Mouse (Mus musculus): ENCODE data around the gene Trhde. TPM values are rescaled to one million over a fixed set of nuclear protein-coding genes. Genes with fewer than 3 reads are reported as not detected.

Trhde gene
- 1 to 10 TPM in 1 of 2 experiments, under 1 TPM in 1; 0.63 to 1.0 TPM for total RNA-seq (2021)
- long read RNA-seq, experiment 1, full-length matches to known transcripts = 2 of 2 reads
- long read RNA-seq, experiment 1, partial matches to known transcripts = 0 of 2 reads
- long read RNA-seq, experiment 1, other reads (novel, unspliced or antisense) = 0 of 2 reads
- long read RNA-seq, experiment 2, full-length matches to known transcripts = 1 of 2 reads
- long read RNA-seq, experiment 2, partial matches to known transcripts = 1 of 2 reads
- long read RNA-seq, experiment 2, other reads (novel, unspliced or antisense) = 0 of 2 reads

DNA sequence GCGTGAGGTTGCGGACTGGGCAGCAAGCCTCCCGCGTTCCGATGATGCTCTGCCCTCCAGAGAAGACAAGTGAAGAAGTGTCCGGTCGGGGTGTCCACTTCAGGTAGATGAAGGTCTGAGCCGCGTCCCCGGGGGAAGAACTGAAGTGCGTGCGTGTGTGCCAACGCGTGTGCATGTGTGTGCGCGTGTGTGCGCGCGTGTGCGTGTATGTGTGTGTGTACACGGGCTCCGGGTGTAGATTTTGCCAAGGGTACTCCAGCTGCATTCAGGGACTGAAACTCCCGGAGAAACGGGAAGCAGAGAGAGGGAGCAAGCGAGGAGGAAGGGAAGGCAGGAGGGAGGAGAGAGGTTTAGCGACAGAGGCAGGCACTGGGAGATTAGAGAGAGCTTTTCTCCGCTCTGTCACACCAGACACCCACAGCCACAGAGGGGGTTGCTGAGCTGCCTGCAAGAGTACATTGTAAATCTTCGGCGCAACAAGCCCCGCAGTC, at the start of gene Trhde:
TSS of gene Trhde (minus strand) at position 147 of the 491 bp plus-strand sequence.
- DNase-seq (ENCODE audit: low spot score in 2 of 2) = no peak

GRCm38 (mm10) chr10:114841966-114842365, 39.9 kb upstream of the Trhde start:
- DNase-seq (ENCODE audit: low spot score in 2 of 2) = no peak

- DNase-seq (ENCODE audit: low spot score in 2 of 2) = no peak
Observed at GRCm38 (mm10) chr10:114841440-114841839, 39.3 kb upstream of the Trhde start.

GRCm38 (mm10) chr10:114831313-114831712, 29.2 kb upstream of the Trhde start:
- DNase-seq (ENCODE audit: low spot score in 2 of 2) = no peak

DNA sequence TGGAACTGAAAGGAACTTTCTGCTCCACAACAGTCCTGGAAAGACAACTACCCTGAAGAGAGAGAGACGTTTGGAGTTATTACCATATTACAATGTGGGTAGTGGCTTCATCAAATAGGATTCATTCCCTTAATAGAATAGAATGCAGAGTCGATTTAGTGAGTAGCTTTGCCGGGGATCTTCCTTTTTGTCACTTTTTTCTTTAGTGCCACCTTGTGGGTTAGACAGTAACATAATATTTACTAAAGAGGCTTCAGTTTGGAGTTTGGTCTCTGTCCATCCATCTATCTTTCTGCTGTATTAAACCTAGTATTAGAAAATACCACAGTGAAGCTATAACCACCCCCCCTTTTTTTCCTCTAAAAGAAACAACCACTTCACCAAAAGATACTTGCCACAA, 6.7 kb upstream of the Trhde start:
- DNase-seq (ENCODE audit: low spot score in 2 of 2) = no peak

DNA sequence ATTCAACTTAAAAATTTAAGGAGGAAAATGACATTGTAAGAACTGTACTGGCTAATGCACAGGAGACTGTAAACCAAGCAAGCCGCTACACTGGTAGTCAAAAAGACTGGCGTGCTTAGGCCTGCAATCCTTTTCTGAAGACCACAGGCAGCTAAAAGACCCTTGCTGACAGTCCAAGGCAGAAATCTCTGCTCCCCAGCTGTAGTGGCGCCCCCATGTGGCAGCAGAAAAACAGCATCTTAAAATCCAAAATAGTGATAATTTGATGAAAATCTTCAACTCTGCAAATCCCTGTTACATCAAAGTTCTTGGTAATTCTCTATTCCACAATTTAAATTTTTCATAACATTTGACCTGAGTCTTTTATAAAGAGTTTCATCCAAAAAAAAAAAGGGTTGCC, 3.8 kb upstream of the Trhde start:
- DNase-seq (ENCODE audit: low spot score in 2 of 2) = no peak

- DNase-seq (ENCODE audit: low spot score in 2 of 2) = peak in 1 of 2 experiments; percentile 21
Observed at GRCm38 (mm10) chr10:114801457-114802160, 498 bp downstream of the Trhde start.

DNA sequence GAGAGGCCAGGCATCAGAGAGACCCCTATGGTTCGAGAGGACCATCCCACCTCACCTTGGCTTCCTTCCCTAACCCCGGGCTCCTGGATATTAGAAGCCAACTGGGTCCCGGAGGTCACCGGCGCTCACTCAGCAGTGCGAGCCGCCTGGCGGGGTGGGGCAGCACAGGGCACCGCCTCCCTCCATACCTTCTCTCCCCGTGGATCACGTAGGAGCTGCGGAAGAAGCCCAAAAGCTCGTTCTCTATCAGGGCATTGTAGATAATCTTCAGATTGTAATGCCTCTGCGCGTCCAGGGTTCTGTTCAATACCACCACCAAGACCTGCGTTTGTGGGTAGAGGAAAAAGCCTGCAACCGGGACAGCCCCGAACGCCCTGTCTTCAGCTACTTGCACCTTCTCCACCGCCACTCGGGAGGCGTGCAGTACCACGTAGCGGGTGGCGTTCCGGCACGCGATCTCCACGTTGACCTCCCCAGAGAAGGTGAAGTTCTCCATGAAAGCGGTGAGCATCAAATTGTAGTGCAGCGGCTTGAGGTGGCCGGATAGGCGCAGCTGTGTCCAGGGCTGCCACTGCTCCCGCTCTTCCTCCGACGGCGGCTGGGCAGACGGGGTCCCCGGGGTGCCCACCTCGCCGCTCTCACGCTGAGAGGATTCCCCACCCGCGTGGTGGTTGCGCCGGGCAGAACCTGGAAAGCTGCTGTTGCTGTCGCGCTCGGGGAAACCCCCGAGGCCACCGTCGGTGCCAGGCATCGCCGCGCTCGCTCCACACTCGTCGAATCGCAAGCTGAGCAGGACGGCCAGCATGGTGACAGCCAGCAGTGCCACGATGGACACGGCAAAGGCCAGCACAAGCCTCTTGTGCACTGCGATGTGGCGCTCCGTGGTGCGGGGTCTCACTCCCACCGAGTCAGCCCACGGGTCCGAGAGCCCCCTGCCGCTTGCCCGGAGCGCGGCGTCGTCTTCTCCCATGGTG, 1.5 kb downstream of the Trhde start:
- no peak for DNase-seq (ENCODE audit: low spot score in 2 of 2)

DNA sequence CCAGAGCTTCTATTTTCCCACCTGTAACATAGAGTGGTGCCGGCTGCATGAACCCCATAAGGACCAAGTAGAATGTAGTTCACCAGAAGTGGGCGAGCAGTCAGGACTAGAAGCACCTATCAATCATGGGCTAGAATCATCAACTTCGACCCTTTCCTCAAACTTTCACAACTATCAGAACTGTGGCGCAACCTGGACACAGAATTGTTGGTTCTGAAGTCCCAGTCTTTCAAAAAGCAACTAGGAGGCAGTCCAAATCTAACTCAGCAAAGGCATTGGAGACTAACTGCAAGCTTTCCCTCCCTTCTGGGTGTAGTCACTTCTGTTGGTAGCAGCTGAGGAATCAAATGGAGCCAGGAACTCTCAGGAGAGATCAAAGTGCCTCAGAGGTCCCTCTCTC, 2.6 kb downstream of the Trhde start:
- DNase-seq (ENCODE audit: low spot score in 2 of 2) = no peak

- DNase-seq (ENCODE audit: low spot score in 2 of 2) = no peak
Observed at GRCm38 (mm10) chr10:114798788-114799187, 3.3 kb downstream of the Trhde start.

DNA sequence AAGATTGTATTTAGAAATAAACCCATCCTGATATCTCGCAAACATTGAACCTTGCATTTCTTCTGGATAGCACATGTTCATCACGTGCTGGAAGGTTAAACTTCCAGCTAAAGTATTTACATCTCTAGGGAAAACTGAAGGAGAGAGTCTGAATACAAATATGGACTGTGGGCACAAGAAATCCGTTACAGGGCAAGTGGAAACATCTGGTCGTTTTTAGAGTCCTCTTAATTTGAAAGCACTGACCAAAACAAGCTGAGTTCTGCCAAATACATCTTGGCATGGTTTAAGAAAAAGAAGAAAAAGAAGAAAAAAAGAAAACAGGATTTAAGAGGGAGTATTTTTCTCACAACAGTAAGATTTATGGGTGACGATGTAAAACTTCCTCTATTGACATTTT, 3.9 kb downstream of the Trhde start:
- no peak for DNase-seq (ENCODE audit: low spot score in 2 of 2)

DNA sequence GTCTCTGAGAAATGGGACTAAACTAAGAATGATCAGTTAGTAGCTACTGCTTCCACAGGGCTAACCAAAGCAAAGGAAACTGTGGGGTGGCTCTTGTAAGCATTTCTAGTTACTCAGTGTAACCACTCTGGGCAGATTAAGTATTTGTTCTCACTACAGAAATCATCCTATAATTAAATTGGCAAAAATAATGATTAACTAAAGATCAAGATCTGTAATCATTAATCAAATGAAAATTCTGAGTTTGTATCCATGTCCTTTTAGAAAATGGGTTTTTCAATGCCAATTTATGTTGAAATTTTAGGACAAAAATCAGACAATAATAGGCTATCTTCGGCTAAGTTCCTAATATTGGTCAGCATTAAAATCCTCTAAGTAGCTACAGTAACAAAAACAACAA, 4.4 kb downstream of the Trhde start:
- no peak for DNase-seq (ENCODE audit: low spot score in 2 of 2)

GRCm38 (mm10) chr10:114796872-114797271, 5.2 kb downstream of the Trhde start:
- DNase-seq (ENCODE audit: low spot score in 2 of 2) = no peak

- DNase-seq (ENCODE audit: low spot score in 2 of 2) = no peak
Observed at GRCm38 (mm10) chr10:114794214-114794613, 7.9 kb downstream of the Trhde start.

GRCm38 (mm10) chr10:114765914-114766313, 36.2 kb downstream of the Trhde start:
- DNase-seq (ENCODE audit: low spot score in 2 of 2) = no peak

DNA sequence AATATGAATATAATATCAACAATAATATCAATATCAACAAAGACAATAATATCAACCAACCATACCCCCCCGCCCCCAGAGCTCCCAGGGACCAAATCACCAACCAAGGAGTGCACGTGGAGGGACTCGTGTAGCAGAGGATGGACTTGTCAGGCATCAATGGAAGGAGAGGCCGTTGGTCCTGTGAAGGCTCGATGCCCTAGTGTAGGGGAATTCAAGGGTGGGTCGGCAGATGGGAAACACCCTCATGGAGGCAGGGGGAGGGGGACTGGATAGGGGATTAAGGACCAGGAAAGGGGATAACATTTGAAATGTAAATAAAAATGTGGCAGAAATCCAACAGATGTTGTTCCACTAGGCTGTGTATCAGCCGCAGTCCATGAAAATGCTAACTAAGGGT, 40.0 kb downstream of the Trhde start:
- DNase-seq (ENCODE audit: low spot score in 2 of 2) = no peak

DNA sequence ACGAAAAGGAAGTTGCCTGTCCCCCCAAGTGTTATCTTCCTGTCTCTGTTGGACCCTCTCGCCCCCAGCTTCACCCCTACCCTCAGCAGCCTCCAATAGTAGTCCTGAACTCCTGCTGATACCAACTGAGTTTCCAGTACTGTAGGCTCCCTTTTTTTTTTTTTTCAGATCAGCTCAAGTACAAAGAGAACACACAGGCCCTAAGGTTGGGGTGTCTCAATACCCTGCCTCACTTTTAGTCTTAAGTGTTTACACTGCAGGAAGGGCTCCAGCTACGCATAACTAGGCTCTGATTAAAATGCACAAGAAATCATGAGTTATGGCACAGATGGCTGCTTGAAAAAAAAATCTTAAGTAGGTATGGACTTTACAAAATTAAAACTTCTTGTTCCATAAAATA, 42.9 kb downstream of the Trhde start:
- no peak for DNase-seq (ENCODE audit: low spot score in 2 of 2)

- DNase-seq (ENCODE audit: low spot score in 2 of 2) = no peak
Observed at GRCm38 (mm10) chr10:114758614-114759013, 43.5 kb downstream of the Trhde start.

GRCm38 (mm10) chr10:114742755-114743705, 59.1 kb downstream of the Trhde start:
- no peak for DNase-seq (ENCODE audit: low spot score in 2 of 2)

GRCm38 (mm10) chr10:114739916-114740315, 62.2 kb downstream of the Trhde start:
- DNase-seq (ENCODE audit: low spot score in 2 of 2) = no peak
